Mouse (Mus musculus) limb, embryonic 12.5 days (tissue): ENCODE data around the gene Iqcf5. TPM values are rescaled to one million over a fixed set of nuclear protein-coding genes. Genes with fewer than 3 reads are reported as not detected.
"Not testable (repeated sequence)": the region's sequence is repeated elsewhere in the genome, so short reads cannot be mapped to it uniquely, and the experiment has no call there.

Experiments
- ATAC-seq: fragments of 200-750 bp; cut with Nextera tagmentation; 2 replicates; pipeline ENCODE4 v1.8.0; 2017; ENCODE audit warnings: low read depth, moderate TSS enrichment; ENCODE audit not compliant: insufficient number of reproducible peaks, insufficient read depth, low FRiP score, low TSS enrichment
- H3K27ac ChIP-seq: fragments of 300-500 bp; sonication (generic); 2 replicates; pipeline ENCODE4 v1.5.1; 2016; ENCODE audit warnings: mild to moderate bottlenecking, moderate library complexity
- H3K27me3 ChIP-seq: fragments of 300-500 bp; sonication (generic); 2 replicates; pipeline ENCODE4 v1.6.1; 2016; ENCODE audit warnings: mild to moderate bottlenecking, moderate library complexity
- H3K36me3 ChIP-seq: fragments of 300-500 bp; sonication (generic); 2 replicates; pipeline ENCODE4 v1.6.1; 2016; ENCODE audit warnings: mild to moderate bottlenecking, moderate library complexity
- H3K4me1 ChIP-seq: fragments of 300-500 bp; sonication (generic); replicated peaks from 2 replicates; pipeline ENCODE4 v1.6.1; 2016
- H3K4me2 ChIP-seq: fragments of 300-500 bp; sonication (generic); 2 replicates; pipeline ENCODE4 v1.6.1; 2016; ENCODE audit warnings: mild to moderate bottlenecking, moderate library complexity
- H3K4me3 ChIP-seq: fragments of 300-500 bp; sonication (generic); replicated peaks from 2 replicates; pipeline ENCODE4 v1.5.1; 2016; ENCODE audit warnings: mild to moderate bottlenecking
- H3K9ac ChIP-seq: fragments of 300-500 bp; sonication (generic); replicated peaks from 2 replicates; pipeline ENCODE4 v1.6.1; 2016; ENCODE audit warnings: mild to moderate bottlenecking, moderate library complexity
- H3K9me3 ChIP-seq: fragments of 300-500 bp; sonication (generic); 2 replicates; pipeline ENCODE4 v1.6.1; 2016; ENCODE audit warnings: mild to moderate bottlenecking, moderate library complexity
- whole genome bisulfite sequencing: fragments of 180-500 bp; shearing (Covaris S2); methylation state at CpG from one replicate; pipeline ENCODE4 v1.1.7; 2016; 5-methylcytosine and 5-hydroxymethylcytosine counted together
- polyA plus RNA-seq: library from polyadenylated mRNA; unstranded; fragments of >200 nt; fragmentation: Nextera tagmentation; extraction: Ambion mirVana; gene quantifications from 2 replicates; pipeline ENCODE4 v1.2.1, GENCODE M21; 2016

The Iqcf5 gene
- polyA plus RNA-seq, 1 experiment from 2014 or later: not detected

DNA sequence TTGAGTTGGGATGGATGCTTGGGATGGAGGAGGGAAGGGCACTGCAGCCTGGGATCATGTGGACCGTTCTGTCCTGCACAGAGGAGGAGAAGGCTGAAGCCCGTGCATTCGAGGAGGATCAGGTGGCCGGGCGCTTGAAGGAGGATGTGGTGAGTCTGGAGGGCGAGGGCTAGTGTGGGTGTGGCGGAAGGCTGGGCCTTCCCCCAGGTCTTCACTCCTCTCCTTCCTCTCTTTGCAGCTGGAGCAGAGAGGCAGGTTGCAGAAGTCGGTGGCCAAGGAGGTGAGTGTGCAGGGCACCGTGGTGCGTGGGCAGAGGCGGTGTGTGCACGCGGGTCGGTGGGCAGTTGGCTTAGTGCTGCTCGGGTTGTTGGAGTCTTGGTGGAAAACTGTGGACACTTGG lies 33.3 kb upstream of the Iqcf5 start:
- Histone ChIP-seq H3K27me3 (no peaks in the 10 kb centered on the region), H3K27ac (no peak overlapping the region), H3K4me2 (no peak overlapping the region), H3K4me1 (peaks cover 14% of the 10 kb centered on the region), H3K36me3 (peaks cover 69% of the 10 kb centered on the region), H3K4me3 (no peak overlapping the region), H3K9me3 (no peaks in the 10 kb centered on the region), H3K9ac (no peak overlapping the region)
- no peak for ATAC-seq
- WGBS: 91% methylated on average over 15 of the region's 15 CpGs

DNA sequence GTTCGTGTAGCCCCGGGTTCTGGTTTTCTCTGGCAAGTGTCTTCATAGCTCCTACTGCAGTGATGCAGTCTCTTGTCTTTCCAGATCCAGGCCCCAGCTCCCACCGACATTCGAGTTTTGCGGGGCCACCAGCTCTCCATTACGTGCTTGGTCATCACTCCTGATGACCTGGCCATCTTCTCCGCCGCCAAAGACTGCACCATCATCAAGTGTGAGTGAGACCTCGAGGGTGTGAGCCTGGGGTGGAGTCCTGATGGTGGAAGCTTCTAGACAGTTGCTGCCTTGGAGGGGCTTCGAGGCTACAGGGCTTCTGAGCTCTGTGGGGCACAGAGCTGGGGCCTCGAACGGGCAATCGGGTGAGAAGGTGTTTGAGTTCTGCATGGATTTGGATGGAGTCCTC lies 32.7 kb upstream of the Iqcf5 start:
- no peak for ATAC-seq
- Histone ChIP-seq H3K9me3 (no peaks in the 10 kb centered on the region), H3K9ac (no peak overlapping the region), H3K27ac (no peak overlapping the region), H3K4me1 (peaks cover 9% of the 10 kb centered on the region), H3K4me3 (no peak overlapping the region), H3K27me3 (no peaks in the 10 kb centered on the region), H3K36me3 (peaks cover 74% of the 10 kb centered on the region), H3K4me2 (no peak overlapping the region)
- 93% methylated on average over 13 of the region's 13 CpGs for WGBS

DNA sequence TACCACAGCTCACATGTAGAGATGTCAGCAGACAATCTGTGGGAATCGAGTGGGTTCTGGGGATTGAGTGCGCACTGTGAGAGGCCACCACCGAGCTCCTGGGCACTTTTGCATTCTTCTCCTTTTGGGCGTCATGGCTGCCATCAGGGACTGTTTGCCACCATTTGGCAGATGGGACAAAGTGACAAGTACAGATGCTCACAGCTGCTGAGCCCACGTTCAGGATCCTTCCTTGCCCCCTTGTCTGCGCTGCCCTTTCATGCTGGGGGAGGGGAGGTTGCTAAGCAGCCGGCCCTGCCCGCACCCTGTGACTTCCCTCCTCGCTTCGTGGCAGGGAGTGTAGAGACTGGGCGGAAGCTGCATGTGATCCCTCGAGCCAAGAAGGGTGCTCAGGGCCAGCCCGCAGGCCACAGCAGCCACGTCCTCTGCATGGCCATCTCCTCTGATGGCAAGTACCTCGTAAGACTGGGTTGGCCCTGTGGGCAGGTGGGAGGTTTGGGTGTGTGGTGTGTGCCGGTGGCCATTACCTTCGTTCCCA lies 31.7 kb upstream of the Iqcf5 start:
- H3K27ac ChIP-seq: no peak overlapping the region
- H3K9me3 ChIP-seq: no peaks in the 10 kb centered on the region
- no peak for ATAC-seq
- no peak overlapping the region for H3K4me2 ChIP-seq
- H3K27me3 ChIP-seq: no peaks in the 10 kb centered on the region
- peaks cover 8% of the 10 kb centered on the region for H3K4me1 ChIP-seq
- 88% methylated on average over 17 of the region's 17 CpGs for WGBS
- no peak overlapping the region for H3K9ac ChIP-seq
- H3K36me3 ChIP-seq: peaks cover 74% of the 10 kb centered on the region
- no peak overlapping the region for H3K4me3 ChIP-seq

DNA sequence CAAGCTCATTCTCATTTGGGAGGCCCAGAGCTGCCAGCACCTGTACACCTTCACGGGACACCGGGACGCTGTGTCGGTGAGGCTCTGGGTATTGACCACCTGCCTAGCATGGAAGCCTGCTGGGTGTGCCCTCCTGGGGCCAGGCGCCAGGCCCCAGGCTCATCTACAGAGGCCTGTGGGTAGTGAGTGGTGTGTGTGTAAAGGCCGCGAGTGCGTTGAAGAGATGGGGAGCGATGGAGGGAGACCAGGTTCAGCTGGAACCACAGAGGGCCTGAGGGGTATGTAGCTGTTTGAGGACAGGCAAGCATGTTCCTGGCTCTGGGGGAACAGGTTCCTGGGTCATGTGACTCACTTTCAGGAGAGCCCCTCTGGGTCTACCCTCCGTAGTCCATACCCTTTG lies 31.2 kb upstream of the Iqcf5 start:
- ATAC-seq: no peak
- Histone ChIP-seq H3K27me3 (no peaks in the 10 kb centered on the region), H3K27ac (no peak overlapping the region), H3K9me3 (no peaks in the 10 kb centered on the region), H3K4me2 (no peak overlapping the region), H3K9ac (no peak overlapping the region), H3K36me3 (peaks cover 74% of the 10 kb centered on the region), H3K4me1 (peaks cover 3% of the 10 kb centered on the region), H3K4me3 (no peak overlapping the region)
- 93% methylated on average over 10 of the region's 10 CpGs for WGBS

DNA sequence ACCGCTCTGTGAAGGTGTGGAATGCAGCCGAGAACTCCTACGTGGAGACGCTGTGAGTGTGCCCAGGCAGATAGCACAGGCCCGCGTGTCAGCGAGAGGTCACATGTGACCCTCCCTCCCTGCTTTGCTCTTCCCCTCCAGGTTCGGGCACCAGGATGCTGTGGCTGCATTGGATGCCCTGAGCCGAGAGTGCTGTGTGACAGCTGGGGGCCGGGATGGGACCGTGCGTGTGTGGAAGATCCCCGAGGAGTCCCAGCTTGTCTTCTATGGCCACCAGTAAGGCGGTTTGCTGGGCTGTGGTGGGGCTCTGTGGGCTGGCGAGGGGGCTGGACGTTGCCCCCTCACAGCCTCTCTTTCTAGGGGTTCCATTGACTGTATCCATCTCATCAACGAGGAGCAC lies 30.8 kb upstream of the Iqcf5 start:
- Histone ChIP-seq H3K9ac (no peak overlapping the region), H3K4me1 (no peaks in the 10 kb centered on the region), H3K4me2 (no peak overlapping the region), H3K27ac (no peak overlapping the region), H3K27me3 (no peaks in the 10 kb centered on the region), H3K36me3 (peaks cover 74% of the 10 kb centered on the region), H3K9me3 (no peaks in the 10 kb centered on the region), H3K4me3 (no peak overlapping the region)
- ATAC-seq: no peak
- 94% methylated on average over 17 of the region's 17 CpGs for WGBS

DNA sequence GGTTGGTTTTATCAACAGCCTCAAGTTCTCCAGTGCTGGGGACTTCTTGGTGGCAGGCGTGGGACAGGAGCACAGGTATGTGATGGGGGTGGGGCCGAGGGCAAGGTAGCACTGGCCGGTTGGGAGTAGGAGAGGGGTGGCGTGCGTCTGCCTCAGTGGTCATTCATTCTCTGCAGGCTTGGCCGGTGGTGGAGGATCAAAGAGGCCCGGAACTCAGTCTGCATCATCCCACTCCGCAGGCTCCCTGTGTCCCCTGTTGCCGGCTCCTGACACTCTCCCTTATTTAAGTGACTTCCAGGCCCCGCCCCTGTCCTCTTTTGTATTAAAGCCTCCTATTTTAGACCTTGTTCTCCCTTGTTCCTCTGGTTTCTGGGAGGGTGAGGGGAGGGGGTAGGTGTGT lies 29.3 kb upstream of the Iqcf5 start:
- no peaks in the 10 kb centered on the region for H3K4me1 ChIP-seq
- H3K9ac ChIP-seq: no peak overlapping the region
- 86% methylated on average over 8 of the region's 10 CpGs for WGBS
- H3K4me2 ChIP-seq: no peak overlapping the region
- H3K27me3 ChIP-seq: no peaks in the 10 kb centered on the region
- H3K9me3 ChIP-seq: no peaks in the 10 kb centered on the region
- H3K4me3 ChIP-seq: no peak overlapping the region
- no peak overlapping the region for H3K27ac ChIP-seq
- H3K36me3 ChIP-seq: peaks cover 65% of the 10 kb centered on the region
- no peak for ATAC-seq

DNA sequence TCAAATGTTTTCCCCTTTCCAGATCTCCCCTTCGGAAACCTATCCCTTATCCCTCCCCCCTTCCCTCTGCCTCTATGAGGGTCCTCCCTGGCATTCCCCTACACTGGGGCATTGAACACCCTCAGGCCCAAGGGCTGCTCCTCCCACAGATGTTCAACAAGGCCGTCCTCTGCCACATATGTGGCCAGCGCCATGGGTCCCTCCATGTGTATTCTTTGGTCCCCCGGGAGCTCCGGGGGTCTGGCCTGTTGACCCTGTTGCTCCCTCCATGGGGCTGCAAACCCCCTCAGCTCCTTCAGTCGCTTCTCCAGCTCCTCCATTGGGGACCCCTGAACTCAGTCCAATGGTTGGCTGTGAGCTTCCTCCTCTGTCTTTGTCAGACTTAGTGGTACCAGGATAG lies 26.8 kb upstream of the Iqcf5 start:
- peaks cover 39% of the 10 kb centered on the region for H3K36me3 ChIP-seq
- H3K9ac ChIP-seq, H3K4me1 ChIP-seq, ATAC-seq, H3K4me2 ChIP-seq, H3K4me3 ChIP-seq, H3K27ac ChIP-seq, H3K9me3 ChIP-seq, H3K27me3 ChIP-seq: not testable (repeated sequence)
- WGBS: 86% methylated on average over 6 of the region's 6 CpGs

DNA sequence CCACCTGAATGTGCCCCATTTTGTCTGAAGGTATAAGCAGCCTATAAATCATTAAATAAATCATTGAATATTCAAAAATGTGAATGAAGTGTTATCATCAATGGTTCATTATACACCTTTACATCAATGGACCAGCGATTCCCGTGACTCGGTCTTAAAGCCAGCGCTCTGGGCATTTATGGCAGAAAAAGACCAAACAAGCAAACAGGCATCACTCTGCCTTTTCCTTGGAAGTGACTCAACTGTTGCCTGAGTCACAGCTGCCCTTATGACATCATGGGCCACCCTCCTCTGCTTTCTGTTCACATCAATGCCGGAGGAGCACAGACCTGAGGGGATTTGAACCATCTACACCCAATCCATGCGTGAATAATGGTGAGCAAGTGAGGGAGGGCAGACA lies 14.7 kb upstream of the Iqcf5 start, which contains the start of gene Iqcf1:
Gene Iqcf1, plus strand, starts transcription at position 301 of the 400 bp plus-strand sequence.
- no peak within 1 kb of the TSS for H3K27ac ChIP-seq
- no peak within 1 kb of the TSS for H3K4me2 ChIP-seq
- H3K27me3 ChIP-seq: no peaks in the 10 kb centered on the region
- no peak for ATAC-seq
- 94% methylated on average over 6 of the region's 6 CpGs for WGBS
- H3K9me3 ChIP-seq: no peaks in the 10 kb centered on the region
- no peaks in the 10 kb centered on the region for H3K4me1 ChIP-seq
- H3K9ac ChIP-seq: no peak within 1 kb of the TSS
- no peak within 1 kb of the TSS for H3K4me3 ChIP-seq
- no peaks in the 10 kb centered on the region for H3K36me3 ChIP-seq

DNA sequence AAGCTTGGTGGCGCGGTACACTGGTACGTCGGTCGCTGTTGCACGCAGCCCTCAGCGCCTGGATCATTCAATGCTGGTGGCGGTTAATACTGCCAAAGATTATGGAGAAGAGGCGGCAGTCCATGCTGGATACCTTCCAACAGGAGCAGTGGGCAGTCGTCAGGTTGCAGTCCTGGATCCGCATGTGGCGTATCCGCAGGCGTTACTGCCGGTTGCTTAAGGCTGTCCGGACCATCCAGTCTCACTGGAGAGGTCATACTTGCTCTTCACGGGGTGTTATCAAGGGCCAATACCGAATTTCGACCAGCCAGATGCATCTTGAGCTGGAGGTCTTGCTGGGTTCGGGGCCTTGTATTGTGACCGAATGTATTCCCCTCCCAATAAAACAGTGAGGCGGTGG lies 12.5 kb upstream of the Iqcf5 start:
- Histone ChIP-seq H3K36me3 (no peaks in the 10 kb centered on the region), H3K27me3 (no peaks in the 10 kb centered on the region), H3K4me1 (no peaks in the 10 kb centered on the region), H3K9ac (no peak overlapping the region), H3K4me3 (no peak overlapping the region), H3K4me2 (no peak overlapping the region), H3K27ac (no peak overlapping the region), H3K9me3 (no peaks in the 10 kb centered on the region)
- WGBS: 87% methylated on average over 22 of the region's 22 CpGs
- no peak for ATAC-seq

DNA sequence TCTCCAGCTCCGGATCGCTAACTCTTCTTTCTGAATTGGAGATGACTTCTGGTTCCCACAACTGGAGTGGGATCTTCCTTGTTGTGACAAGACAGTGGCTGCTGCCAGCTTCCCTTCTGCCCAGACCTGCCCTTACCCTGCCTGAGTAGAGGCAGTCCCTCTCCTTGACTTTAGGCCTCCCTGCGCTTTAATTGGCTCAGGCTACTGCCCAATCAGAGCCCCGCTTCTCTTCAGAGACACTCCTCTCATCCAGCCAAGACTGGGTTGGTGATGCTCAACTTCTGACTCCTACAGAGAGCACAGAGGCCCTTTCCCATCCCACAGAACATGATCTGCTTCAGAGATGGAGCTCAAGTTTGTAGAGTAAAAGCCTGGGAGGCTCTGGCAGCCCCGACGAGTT lies 10.1 kb upstream of the Iqcf5 start:
- Histone ChIP-seq H3K4me1 (no peaks in the 10 kb centered on the region), H3K4me3 (no peak overlapping the region), H3K9me3 (no peaks in the 10 kb centered on the region), H3K27me3 (no peaks in the 10 kb centered on the region), H3K4me2 (no peak overlapping the region), H3K9ac (no peak overlapping the region), H3K36me3 (no peaks in the 10 kb centered on the region), H3K27ac (no peak overlapping the region)
- no peak for ATAC-seq
- 75% methylated on average over 6 of the region's 6 CpGs for WGBS

DNA sequence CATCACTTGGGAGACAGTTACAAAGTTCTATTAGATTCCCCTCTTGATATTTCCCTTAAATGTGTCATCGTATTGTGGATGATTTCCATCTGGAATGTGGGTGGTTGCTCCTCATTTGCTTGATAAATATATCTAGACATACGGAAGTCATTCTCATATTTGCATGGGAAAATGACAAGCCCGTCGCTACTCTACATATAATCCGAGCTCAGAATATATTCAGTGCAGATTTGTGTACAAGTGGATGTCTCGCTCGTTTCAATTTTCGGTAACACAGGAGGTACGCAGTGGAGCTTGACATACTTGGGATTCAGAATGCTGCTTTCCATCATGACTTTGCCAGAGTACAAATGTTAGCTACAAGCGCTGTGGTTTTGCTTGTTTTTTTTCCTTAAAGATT lies 5.0 kb upstream of the Iqcf5 start:
- WGBS: 91% methylated on average over 10 of the region's 10 CpGs
- H3K4me2 ChIP-seq: no peak overlapping the region
- no peak overlapping the region for H3K27ac ChIP-seq
- H3K36me3 ChIP-seq: no peaks in the 10 kb centered on the region
- no peak overlapping the region for H3K9ac ChIP-seq
- H3K9me3 ChIP-seq: no peaks in the 10 kb centered on the region
- no peaks in the 10 kb centered on the region for H3K4me1 ChIP-seq
- H3K27me3 ChIP-seq: no peaks in the 10 kb centered on the region
- ATAC-seq: no peak
- H3K4me3 ChIP-seq: no peak overlapping the region

DNA sequence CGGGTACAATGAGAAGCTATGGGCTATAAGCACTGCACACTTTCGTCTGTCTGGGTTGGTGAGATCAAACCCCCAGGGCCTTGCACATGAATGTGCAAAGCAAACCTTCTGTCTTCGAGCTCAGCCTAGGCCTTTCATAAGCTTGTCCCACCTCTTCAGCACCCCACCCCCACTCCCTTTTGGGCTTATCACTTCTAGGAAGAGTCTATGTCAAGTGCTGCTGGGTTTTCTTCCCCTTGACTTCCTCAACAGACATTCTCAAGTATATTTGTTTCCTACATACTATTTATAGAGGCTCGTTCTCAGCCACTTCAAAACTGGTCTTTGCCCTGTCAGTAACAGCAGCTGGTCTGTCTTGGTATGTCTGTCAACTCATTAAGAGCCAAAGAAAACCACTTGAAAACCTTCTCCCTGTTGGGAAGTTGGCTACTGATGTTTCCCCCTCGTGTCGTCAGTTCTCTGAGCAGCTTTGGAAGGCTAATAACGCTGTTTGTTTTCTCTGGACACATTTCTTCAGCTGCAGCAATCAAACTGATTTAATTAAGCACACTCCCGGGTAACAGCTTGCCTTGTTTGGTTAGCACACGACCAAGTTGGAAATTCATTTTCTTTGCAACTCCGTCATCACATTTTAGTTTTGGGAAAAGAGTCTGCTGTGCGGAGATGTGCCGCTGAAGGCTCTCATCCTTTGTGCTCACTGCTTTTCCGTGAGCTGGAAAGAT lies 1.5 kb upstream of the Iqcf5 start:
- Histone ChIP-seq H3K9me3 (no peaks in the 10 kb centered on the region), H3K4me3 (no peak overlapping the region), H3K4me1 (no peaks in the 10 kb centered on the region), H3K4me2 (no peak overlapping the region), H3K36me3 (no peaks in the 10 kb centered on the region), H3K9ac (no peak overlapping the region), H3K27ac (no peak overlapping the region), H3K27me3 (no peaks in the 10 kb centered on the region)
- WGBS: 61% methylated on average over 13 of the region's 13 CpGs
- no peak for ATAC-seq
